Mouse (Mus musculus) kidney, postnatal 25 days (tissue): ENCODE results near the gene Arpc3.

Experiments used
- DNase-seq, 2 experiments: peaks; one replicate each; pipeline ENCODE4 v3.0.0; 2021; ENCODE audit warnings: mixed read lengths in 2 of 2

Gene Arpc3

DNA sequence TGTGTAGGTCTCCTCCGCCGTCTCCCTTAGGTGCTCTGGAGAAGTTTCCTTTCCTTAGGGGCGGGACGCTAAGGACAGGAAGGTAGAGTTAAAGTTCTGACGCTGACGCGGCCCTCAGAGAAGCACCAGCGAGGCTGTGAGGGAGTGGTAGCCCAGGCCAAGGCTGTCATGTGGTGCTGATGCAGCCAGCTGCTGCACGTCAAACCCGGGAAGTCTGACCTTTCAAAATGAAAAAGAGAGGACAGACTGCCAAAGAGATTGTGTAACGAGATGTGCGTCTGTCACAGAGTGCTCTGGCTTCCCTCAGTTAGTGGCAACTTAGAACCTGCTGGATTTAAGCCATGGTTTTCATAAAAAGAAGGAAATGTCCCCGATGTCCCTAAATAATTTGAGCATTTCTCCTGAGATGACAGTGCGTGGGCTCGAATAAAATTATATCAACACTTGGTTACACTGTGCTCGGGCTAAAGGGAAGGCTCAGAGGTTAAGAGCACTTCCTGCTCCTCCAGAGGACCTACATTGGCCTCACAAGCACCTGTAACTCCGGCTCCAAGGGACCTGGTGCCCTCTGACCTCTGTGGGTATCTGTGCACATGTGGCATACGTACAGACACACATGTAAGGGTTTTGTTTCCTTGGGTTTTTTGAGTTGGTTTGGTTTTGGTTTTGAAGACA is 9.1 kb downstream of the Arpc3 start:
- peak; percentile 68 to 87 for DNase-seq

DNA sequence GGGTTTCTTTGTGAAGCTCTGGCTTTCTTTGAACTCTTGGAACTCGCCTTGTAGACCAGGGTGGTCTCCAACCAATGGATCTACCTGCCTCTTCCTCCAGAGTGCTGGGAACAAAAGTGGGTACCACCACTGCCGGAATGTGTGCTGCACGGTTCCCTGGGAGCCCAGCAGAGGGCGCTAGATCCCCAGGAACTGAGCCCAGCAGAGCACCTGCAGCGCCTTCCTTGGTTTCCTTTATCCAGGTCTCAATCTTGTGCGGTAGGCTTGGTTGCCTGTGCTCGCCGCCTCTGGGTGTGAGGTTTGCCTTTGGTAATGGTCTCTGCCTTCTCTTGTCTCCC is 9.6 kb downstream of the Arpc3 start:
- DNase-seq, result peak; percentile 68 to 79

DNA sequence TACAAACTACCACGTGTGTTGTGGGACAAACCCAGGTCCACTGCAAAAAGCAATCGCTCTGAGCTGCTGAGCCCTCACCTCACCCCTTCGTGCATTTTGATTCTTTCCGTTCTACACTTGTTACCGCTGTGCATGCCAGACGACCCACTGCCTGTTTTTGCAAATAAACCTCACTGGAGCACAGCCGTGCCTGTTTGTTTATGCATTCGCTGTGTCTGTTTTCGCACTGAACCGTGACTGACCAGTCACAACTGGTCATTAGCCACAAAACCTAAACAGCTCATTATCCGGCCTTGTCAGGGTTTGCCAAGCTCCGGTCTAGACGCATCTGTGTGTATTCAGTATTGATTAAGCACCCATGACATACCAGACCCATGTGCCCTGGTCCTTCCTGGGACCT is 10.5 kb downstream of the Arpc3 start:
- no peak for DNase-seq

DNA sequence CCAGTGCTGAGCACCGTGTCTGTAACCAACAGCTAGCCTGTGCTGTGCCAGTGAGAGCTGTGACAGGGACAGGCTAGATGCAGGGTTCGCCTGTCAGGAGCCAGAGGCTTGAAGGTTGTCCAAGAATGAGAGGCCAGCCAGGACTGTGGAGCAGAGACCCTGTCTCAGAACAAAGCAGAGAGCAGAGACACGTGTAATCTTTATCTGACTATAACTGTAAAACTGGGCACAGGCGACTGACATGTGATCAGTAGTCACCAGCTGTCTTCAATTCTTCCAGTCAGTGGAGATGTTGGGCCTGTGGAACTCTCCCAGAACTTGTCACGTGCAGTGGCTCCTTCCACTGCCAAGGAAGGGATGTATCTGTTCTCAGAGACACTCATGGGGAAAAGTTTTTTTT is 11.1 kb downstream of the Arpc3 start:
- no peak for DNase-seq

DNA sequence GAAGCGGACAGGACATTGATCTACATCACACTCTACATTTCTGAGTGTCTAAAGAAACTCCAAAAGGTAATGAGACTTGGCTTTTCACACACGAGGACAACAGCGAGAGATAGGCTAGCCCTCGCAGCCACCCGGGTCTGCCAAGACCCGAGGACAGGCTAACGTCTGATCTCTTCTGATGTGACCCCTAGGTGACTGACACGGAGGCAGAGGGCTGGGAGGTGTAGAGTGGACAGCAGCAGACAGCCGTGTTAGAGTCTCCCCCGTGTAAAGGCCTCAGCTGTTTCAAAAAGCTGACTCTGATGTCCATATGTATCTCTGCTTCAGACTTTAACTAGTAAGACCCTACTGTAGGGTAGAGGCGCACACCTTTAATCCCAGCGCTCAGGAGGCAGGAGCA is 11.7 kb downstream of the Arpc3 start:
- no peak for DNase-seq

DNA sequence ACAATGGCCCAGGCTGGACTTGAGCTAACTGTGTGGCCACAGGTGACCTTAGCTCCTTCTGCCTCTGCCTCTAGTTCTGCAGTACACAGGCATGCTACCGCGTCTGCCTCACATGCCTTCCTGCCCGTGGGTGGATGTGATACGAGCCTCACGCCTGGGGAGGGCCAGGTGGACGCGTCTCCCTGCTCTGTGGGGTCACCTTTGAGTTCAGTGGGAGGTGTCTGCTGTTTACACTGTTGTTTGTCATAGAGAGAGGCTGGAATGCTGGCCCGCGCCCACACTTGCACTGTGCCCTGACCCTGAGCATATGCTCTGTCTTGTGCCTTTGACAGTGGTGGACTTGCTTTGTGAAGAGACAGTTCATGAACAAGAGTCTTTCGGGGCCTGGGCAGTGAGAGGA is 13.9 kb downstream of the Arpc3 start:
- DNase-seq, result no peak

DNA sequence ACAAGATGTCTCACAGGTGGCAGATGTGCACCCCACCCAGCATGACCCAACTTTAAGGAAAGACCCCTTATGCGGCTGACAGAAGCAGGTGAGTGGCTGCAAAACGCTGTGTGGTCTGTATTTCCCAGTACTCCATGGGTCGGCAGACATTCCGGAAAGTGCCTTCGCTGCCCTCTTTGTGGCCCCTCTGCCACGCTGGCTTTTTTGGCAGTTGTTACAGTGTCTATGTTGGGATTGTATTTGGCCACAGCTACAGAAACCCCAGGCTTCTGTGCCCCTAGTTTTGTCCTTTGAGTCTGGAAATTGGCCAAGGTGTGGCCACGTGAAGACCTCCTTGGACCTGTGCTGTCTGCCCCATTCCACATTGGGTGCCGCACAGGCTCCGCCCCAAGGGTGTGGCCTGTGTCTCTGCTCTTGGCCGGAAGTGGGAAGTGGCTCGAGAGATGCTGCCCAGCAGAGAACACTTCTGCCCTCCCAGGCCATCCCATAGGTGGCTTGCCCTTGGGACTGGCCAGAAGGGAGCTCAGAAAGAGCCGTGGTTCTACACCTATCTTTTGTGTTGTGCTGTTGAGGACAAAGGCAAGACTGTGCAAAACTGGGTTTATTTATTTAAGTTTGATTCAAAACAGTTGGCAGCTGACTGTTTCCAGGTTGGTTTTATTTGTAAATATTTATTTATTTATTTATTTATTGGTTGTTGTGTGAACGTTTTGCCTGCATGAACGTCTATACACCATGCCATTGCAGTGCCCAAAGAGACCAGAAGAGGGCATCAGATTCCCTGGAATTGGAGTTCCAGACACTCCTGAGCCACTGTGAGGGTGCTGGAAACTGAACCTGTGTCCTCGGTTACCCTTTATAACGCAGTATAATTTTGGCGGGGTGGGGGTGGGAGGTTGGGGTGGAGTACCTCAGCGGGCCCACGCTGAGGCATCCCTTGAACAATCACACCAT is 18.3 kb downstream of the Arpc3 start:
- DNase-seq, result no peak

DNA sequence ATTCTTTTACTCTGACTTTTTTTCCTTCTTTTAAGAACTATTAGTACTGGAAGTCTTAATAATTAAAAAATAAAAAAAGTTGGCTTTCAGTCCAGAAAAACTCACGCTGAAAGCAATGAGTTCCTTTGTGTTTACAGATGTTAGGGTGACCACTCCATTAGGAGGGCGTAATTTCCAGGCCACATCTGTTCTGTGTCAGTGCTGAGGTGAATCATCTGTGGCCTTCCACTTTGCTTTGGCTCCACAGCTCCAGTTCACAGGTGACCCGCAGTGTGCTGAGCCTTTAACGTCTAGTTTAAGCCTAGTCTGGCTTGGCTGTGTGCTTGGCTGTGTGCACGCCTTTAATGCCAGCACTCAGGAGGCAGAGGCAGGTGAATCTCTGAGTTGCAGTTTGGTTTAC is 20.2 kb downstream of the Arpc3 start:
- no peak for DNase-seq

DNA sequence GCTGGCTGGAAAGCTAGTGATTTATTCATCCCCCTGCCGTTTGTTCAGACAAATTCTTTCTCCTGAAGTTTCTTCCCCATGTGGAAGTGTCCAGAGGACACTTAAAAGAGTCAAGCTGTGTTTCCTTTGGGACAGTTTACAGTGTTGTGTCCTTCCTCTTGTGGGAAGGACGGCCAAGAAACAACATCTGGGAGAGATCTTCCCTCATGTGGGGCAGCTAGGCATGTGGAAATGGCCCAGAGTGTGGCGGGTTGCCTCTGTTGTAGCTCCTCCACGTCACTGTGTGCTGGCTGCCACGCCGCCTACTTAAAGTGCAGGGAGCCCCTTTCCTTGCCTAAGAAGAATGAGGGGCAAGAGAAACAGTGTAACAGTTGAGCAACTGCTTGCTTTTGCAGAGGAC is 21.1 kb downstream of the Arpc3 start:
- DNase-seq, result peak; percentile 32 to 58

DNA sequence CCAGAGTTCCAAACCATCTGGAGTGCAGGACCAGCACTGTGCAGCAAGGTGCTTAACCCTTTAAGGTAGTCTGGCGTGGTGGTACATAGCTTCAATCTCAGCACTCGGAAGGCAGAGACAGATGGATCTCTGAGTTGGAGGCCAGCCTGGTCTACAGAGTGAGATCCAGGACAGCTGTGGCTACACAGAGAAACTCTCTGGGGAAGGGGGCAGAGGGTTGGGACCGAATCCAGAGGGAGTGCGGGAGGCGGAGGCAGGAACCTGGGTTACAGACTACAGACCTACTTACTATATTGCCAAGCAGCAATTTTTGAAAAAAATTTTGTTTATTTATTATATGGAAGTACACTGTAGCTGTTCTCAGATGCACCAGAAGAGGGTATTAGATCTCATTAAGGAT is 22.7 kb downstream of the Arpc3 start:
- DNase-seq, result no peak

DNA sequence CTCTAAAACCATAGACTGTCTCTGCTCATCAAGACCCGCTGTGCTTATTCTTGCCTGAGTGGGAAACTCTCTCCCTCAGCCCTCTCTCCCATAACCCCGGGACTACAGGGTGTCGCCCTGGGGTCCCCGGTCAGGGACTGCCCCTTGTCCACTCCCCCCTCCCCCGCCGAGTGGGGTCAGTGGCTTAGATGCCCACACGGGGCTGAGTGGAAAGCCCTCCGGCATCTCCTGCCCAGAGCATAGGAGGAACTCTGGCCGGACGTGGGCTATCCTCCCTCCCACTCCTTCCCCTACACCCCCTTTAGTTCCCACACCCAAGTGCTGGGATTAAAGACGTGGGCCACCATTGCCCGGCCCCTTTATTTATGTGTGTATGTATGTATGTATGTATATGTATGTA is 23.8 kb downstream of the Arpc3 start:
- DNase-seq, result no peak

DNA sequence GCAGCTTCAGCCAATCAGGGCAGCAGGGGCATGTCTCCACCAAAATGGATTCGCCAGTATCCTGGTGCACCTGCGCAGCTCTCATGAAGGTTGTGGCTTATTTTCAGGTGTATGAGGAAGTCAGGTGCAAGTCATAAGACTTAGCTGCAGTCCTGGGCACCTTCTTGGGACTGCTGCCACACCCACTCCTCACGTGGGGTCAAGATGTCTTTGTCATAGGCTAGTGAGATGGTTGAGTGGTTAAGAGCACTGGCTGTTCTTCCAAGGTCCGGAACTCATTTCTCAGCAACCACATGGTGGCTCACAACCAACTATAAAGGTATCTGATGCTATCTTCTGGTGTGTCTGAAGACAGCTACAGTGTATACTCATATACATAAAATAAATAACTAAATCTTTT is 29.0 kb downstream of the Arpc3 start:
- DNase-seq, result peak; percentile 80 to 91

DNA sequence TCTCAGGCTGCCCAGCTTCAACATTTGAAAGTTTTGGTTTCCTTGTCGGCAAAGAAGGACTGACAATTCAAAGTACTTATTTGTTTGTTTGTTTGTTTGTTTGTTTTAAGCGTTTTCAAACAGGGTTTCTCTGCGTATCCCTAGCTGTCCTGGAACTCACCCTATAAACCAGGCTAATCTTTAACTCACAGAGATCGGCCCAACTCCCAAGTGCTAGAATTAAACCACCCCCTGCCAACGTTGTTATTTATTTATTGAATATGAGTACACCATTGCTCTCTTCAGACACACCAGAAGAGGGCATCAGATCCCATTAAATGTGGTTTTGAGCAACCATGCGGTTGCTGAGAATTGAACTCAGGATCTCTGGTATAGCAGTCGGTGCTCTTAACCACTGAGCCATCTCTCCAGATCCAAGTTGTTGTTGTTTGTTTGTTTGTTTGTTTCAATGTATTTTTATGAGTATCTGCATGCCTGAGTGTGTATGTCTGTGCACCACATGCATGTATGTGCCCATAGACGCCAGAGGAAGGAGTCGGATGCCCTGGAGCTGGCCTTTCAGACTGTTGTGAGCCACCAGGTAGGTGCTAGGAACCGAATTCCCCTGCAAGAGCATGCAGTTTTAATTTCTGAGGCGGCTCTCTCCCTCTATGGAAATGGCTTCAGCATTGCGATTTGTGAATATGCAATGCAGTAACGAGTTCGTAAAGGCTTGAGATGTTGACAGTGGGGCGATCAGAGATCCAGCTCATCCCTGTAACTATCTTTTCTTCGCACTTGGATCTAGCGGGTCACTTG is 29.8 kb downstream of the Arpc3 start, which contains the start of gene Anapc7:
Anapc7 (plus strand) TSS at position 423 of the 798 bp plus-strand sequence.
- no peak for DNase-seq

DNA sequence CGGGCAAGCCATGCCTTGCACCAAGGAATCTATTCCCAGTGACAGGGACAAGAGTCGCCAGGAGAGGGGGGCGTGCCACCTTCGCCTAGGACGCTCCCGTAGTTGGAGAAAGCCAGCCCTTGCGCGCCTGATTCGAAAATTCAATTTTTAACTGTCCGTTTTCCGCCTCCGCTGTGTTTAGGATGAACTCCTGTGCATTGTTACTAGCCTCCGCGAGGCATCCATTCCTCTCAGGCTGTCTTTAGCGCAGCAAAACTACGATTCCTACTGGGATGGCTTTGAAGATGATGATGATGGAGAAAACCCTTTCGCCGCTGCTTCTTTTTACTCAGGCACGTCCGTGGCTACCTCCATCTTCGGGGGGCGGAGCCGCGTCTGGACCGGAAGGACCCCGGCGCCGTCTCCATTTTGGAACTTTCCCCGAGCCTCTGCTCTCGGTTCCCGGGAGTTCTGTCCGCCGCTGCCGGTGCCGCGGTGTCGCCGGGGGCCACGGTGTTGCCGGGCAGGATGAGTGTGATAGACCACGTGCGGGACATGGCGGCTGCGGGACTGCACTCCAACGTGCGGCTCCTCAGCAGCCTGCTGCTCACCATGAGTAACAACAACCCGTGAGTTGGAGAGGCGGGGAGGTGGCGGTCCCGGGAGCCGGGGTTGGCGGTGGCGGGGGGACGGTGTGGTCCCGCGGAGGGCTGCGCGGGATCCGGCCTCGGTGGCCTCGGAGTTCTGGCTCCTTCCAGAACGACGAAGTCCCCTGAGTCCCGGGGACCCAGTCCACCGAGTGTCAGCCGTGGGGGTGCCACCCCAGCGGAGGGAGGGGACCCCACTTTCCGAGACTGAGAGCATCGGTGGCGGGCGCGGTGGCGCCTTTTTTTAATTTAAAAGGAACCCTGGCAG is 30.6 kb downstream of the Arpc3 start:
- DNase-seq, result peak; percentile 92 to 93

DNA sequence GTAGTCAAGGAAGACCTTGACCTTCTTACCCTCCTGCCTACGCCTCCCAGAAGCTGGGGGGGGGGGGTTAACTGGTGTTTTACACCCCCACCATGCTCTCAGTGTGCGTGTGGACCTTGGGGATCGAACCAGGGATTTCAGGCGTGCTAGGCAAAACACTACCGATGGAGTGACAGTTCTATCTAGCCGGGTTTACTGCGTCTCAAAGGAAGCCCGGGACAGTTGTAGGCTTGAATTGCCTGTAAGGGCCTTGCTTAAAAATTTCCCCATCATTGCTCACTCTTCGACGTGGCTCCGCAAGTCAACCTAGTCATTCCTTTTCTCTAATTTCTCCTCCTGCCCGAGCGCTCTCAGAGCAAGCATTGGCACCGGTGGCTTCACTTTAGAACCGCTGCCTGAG is 31.4 kb downstream of the Arpc3 start:
- no peak for DNase-seq

DNA sequence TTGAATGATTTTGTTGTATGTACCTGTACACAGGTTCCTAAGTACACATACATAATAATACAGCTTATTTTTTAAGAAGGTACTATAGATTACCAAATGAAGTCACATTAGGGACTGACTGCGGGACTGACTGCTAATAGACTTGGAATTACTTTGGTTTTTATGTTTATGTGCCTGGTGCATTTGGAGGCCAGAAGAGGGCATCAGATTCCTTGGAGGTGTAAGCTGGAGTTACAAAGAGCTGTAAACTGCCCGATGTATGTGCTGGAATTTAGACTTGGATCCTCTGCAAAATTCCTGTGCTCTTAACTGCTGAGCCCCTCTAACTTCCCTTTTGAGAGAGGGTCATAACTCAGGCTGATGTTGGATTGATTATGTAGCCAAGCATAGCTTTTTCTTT is 33.9 kb downstream of the Arpc3 start:
- DNase-seq, result no peak

DNA sequence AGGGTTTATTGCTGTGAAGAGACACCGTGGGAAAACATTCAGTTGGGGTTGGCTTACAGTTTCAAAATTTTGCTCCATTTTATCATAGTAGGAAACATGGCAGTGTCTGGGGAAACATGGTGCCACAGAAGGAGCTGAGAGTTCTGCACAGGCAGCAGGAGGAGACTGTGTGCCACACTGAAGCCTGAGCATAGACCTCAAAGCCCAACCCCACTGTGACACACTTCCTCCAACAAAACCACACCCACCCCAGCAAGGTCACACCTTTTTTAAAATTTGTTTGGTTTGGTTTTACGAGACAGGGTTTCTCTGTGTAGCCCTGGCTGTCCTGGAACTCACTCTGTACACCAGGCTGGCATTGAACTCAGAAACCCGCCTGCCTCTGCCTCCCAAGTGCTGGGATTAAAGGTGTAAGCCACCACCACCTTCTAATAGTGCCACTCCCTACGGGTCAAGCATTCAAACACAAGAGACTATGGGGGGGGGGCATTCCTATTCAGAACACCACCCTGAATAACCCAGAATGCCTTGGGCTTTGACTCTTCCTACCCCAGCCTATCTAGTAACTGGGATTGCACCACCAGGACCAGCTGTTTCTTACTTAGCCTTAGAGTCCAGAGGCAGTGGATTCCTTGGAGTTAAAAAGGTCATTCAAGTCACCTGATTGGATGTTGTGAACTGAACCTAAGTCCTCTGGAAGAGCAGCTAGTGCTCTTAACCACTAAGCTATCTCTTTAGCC is 38.5 kb downstream of the Arpc3 start:
- no peak for DNase-seq

DNA sequence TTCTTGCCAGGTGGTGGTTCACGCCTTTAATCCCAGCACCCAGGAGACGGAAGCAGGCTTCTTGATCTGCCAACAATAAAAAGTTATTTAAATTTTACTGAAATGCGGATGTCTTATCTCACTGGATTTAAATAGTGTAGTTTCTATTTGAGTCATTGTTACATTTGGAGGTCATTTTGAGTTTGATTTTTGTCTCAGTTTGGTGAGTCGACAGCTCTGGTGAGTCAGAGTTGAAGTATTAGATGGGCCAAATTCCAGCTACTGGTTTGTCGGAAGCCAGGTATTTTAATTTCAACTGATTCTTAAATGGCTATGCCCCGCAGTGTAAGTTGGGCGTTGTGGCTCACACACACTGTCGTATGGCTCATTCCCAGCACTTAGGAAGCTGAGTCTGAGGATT is 39.5 kb downstream of the Arpc3 start:
- no peak for DNase-seq

DNA sequence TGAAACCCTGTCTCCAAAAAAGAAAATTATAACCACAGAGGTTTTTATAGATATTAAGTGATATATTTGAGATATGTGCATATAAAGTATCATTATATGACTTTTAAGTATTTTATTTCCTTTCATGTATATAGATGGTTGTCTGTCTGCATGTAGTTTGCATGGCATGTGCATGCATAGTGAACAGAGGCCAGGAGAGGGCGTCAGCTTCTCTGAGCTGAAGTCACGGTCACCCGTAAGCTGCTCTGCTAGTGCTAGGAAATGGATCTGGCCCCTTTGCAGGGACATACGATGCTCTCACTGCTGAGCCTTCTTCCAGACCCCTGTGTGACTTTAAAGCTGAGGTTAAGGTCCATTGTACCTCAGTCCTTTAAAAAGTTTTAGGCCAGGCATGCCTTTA is 42.9 kb downstream of the Arpc3 start:
- DNase-seq, result no peak

DNA sequence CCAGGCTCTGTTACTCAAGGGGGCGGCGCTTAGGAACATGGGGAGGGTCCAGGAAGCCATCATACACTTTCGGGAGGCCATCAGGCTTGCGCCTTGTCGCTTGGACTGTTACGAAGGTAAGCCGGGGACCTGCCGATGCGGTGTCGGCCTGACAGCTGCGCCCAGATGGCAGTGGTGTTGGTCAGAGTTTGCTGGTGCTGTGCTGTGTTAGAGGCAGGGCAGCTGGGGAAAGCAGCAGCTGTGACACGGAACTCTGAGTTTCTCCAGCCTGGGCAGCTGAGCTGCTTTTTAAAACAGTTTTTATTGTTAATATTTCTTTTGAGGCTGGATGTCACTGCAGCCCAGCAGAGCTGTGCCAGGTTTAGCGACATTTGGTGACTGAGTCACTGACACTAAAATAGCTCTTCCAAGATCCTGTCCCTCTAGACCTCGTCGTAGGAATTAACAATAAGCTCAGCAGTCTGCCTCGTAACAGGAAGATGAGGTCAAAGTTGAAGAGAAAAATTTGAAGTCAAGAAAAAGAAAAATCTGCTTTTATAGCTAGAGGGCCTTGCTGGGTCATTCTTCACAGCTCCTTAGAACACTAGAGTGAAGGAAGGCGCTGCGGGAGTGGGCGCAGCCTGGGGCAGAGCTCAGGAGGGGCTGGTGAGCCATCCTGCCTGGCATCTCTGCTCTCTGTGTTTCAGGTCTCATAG is 47.9 kb downstream of the Arpc3 start:
- peak; percentile 38 to 67 for DNase-seq

DNA sequence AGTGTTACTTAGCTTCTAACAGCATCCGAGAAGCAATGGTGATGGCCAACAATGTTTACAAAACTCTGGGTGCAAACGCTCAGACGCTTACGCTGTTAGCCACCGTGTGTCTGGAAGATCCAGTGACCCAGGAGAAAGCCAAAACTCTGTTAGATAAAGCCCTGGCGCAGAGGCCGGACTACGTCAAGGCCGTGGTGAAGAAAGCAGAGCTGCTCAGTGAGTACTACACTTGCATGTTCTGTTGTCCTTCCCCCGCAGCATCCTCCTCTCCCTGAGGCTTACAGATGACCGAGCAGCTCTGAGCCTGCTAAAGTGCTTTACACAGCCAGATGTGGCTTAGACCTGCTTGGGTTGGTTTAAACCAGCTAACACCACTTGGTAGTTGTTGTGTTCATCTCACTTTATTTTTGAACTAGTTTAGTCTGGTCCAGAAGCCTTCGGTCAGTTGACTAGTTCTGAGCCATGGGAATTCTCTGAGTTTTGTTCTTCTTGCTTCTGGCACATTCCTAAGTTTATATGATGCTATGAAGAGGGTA is 48.5 kb downstream of the Arpc3 start:
- DNase-seq, result peak in 1 of 2 experiments; percentile 31
